Mouse (Mus musculus) heart, embryonic 11.5 days (tissue): ENCODE measurements around the gene Gm3250. TPM values are rescaled to one million over a fixed set of nuclear protein-coding genes. Genes with fewer than 3 reads are reported as not detected.
"Not testable (repeated sequence)": the region's sequence is repeated elsewhere in the genome, so short reads cannot be mapped to it uniquely, and the experiment has no call there.

ENCODE experiments used
- ATAC-seq: fragments of 200-750 bp; cut with Nextera tagmentation; replicated peaks from 2 replicates; pipeline ENCODE4 v1.8.0; 2017; ENCODE audit warnings: moderate library complexity; ENCODE audit not compliant: insufficient number of reproducible peaks, low FRiP score, low TSS enrichment
- H3K27ac ChIP-seq: fragments of 300-500 bp; sonication (generic); 2 replicates; pipeline ENCODE4 v1.5.1; 2014; ENCODE audit warnings: mild to moderate bottlenecking, low read depth, low read length
- H3K27me3 ChIP-seq: fragments of 300-500 bp; sonication (generic); 2 replicates; pipeline ENCODE4 v1.6.1; 2014; ENCODE audit warnings: mild to moderate bottlenecking, low read length, mixed read lengths; ENCODE audit not compliant: control insufficient read depth, insufficient read depth
- H3K36me3 ChIP-seq: fragments of 300-500 bp; sonication (generic); 2 replicates; pipeline ENCODE4 v1.6.1; 2014; ENCODE audit warnings: mild to moderate bottlenecking, low read length, moderate library complexity, mixed read lengths; ENCODE audit not compliant: control insufficient read depth, insufficient read depth
- H3K4me1 ChIP-seq: fragments of 300-500 bp; sonication (generic); 2 replicates; pipeline ENCODE4 v1.6.1; 2014; ENCODE audit warnings: low read length; ENCODE audit not compliant: control insufficient read depth, insufficient read depth
- H3K4me2 ChIP-seq: fragments of 300-500 bp; sonication (generic); 2 replicates; pipeline ENCODE4 v1.6.1; 2014; ENCODE audit warnings: mild to moderate bottlenecking, moderate library complexity
- H3K4me3 ChIP-seq: fragments of 300-500 bp; sonication (generic); 2 replicates; pipeline ENCODE4 v1.5.1; 2014; ENCODE audit warnings: low read depth, low read length
- H3K9ac ChIP-seq: fragments of 300-500 bp; sonication (generic); 2 replicates; pipeline ENCODE4 v1.6.1; 2014; ENCODE audit warnings: mild to moderate bottlenecking, low read depth, low read length, moderate library complexity
- H3K9me3 ChIP-seq: fragments of 300-500 bp; sonication (generic); replicated peaks from 2 replicates; pipeline ENCODE4 v1.6.1; 2016; ENCODE audit warnings: low read length; ENCODE audit not compliant: control insufficient read depth
- WGBS: fragments of 180-500 bp; shearing (Covaris S2); extraction: QIAGEN DNeasy Blood & Tissue Kit; methylation state at CpG from one replicate; pipeline ENCODE4 v1.1.7; 2014; ENCODE audit not compliant: insufficient replicate concordance; 5-methylcytosine and 5-hydroxymethylcytosine counted together
- polyA plus RNA-seq: library from polyadenylated mRNA; unstranded; fragments of >200 nt; fragmentation: Nextera tagmentation; extraction: Ambion mirVana; gene quantifications from 2 replicates; pipeline ENCODE4 v1.2.1, GENCODE M21; 2014

Gm3250 gene
- polyA plus RNA-seq, 1 experiment from 2014 or later, result not detected

DNA sequence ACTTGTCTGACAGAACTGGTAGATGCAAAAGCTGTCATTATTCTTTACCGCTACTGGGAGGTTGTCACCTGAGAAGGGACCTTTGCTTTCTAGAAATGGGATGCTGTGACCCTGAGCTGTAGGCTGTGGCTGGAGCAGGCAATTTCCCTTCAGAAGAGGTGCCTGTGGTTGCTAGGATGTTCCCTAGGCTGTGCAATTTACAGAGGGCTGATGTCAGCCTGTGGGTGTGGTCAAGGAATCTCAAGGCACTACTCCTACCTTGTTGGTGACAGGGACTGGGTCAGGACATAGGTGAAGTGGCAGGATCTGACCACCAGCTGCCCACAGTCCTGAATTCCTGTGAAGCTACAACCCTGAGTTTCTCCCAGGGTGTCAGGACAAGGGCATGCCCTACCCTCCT is 12.6 kb downstream of the Gm3250 start:
- no peaks in the 10 kb centered on the region for H3K4me1 ChIP-seq
- no peak overlapping the region for H3K4me2 ChIP-seq
- no peak overlapping the region for H3K27ac ChIP-seq
- no peaks in the 10 kb centered on the region for H3K27me3 ChIP-seq
- WGBS, result 68% methylated on average over 1 of the region's 1 CpGs
- no peaks in the 10 kb centered on the region for H3K36me3 ChIP-seq
- ATAC-seq, result no peak
- no peak overlapping the region for H3K4me3 ChIP-seq
- no peaks in the 10 kb centered on the region for H3K9me3 ChIP-seq
- H3K9ac ChIP-seq, result no peak overlapping the region

DNA sequence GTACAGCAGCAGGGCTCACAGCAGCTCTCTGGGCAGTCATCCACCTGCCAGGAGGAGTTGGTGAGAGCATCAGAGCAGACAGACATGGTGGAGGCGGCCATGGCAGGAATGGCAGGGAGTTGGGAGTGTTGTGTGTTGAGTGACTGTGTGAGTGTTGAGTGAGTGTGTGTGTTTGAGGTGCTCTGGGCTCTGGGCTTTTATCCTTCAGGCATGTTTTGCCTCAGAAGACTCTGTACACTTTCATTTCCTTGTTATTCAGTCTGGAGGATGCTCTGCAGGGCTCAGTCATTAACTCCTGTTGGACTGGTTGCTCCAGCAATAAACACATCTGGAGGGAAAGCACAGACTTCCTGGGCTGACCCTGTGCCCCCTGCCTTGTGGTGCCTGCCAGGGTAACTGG is 22.8 kb downstream of the Gm3250 start, which contains the start of gene Gm3233:
TSS of gene Gm3233 (minus strand) at position 101 of the 400 bp plus-strand sequence.
- H3K36me3 ChIP-seq, H3K4me1 ChIP-seq, H3K27me3 ChIP-seq, H3K4me3 ChIP-seq, H3K4me2 ChIP-seq, H3K9ac ChIP-seq, H3K9me3 ChIP-seq, ATAC-seq, H3K27ac ChIP-seq: not testable (repeated sequence)
- WGBS, result no CpG with 5 or more reads among the region's 1 CpGs

DNA sequence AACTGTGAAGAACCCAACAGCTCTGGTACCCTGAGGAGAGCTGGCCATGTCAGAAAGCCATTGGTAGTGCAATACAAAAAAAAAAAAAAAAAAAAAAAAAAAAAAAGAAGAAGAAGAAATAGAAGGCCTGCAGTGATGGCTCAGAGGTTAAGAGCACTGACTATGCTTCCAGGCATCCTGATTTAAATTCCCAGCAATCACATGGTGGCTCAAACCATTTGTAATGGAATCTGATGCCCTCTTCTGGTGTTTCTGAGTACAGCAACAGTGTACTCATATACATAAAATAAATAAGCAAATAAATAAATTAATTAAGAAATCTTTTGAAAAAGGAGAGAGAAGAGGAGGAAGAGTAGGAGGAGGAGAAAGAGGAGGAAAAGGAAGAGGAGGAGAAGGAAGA is 28.9 kb downstream of the Gm3250 start:
- Histone ChIP-seq H3K27me3 (no peaks in the 10 kb centered on the region), H3K9me3 (no peaks in the 10 kb centered on the region), H3K4me3 (no peak overlapping the region), H3K4me2 (no peak overlapping the region), H3K4me1 (no peaks in the 10 kb centered on the region), H3K9ac (no peak overlapping the region), H3K36me3 (no peaks in the 10 kb centered on the region), H3K27ac (no peak overlapping the region)
- ATAC-seq, result no peak

DNA sequence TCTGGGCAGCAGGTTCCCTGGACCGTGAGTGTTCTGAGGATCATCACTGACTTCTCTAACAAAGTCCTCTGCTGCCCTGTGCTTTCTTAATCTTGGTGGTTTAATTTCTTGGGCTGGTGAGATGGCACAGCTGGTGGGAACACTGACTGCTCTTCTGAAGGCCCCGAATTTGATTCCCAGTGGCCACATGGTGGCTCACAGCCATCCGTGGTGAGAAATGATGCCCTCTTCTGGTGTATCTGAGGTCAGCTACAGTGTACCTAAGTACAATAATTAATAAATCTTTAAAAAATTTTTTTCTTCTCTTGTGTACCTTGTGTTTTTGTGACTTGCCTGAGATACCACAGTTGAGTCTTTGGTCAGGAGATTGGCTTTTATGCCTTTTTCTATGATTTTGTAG is 30.0 kb downstream of the Gm3250 start:
- not testable (repeated sequence) for H3K27me3 ChIP-seq, H3K4me3 ChIP-seq, H3K36me3 ChIP-seq, H3K4me2 ChIP-seq, H3K27ac ChIP-seq, H3K9me3 ChIP-seq, H3K4me1 ChIP-seq, H3K9ac ChIP-seq, ATAC-seq
- 47% methylated on average over 3 of the region's 3 CpGs for WGBS

- not testable (repeated sequence) for H3K27me3 ChIP-seq, H3K4me2 ChIP-seq, H3K4me1 ChIP-seq, H3K36me3 ChIP-seq, H3K4me3 ChIP-seq, H3K9ac ChIP-seq, ATAC-seq, H3K9me3 ChIP-seq, H3K27ac ChIP-seq
- 46% methylated on average over 1 of the region's 1 CpGs for WGBS
Observed at GRCm38 (mm10) chr10:77751254-77751653, 31.1 kb downstream of the Gm3250 start, which contains the start of gene Gm9736. TSS of gene Gm9736 (minus strand) at chr10:77751354.

DNA sequence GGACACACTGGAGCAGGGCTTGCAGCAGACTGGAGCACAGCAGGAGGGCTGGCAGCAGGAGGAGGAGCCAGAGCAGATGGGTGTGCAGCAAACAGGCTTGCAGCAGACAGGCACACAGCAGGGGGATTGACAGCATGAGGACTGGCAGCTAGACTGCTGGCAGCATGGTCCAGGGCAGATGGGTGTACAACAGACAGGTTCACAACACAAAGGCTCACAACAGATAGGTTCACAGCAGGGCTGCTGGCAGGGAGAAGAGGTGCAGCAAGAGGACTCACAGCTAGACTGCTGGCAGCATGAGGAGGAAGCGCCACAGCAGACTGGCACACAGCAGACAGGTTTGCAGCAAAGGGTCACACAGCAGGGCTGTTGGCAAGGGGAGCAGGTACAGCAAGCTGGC is 31.7 kb downstream of the Gm3250 start:
- not testable (repeated sequence) for H3K9ac ChIP-seq

DNA sequence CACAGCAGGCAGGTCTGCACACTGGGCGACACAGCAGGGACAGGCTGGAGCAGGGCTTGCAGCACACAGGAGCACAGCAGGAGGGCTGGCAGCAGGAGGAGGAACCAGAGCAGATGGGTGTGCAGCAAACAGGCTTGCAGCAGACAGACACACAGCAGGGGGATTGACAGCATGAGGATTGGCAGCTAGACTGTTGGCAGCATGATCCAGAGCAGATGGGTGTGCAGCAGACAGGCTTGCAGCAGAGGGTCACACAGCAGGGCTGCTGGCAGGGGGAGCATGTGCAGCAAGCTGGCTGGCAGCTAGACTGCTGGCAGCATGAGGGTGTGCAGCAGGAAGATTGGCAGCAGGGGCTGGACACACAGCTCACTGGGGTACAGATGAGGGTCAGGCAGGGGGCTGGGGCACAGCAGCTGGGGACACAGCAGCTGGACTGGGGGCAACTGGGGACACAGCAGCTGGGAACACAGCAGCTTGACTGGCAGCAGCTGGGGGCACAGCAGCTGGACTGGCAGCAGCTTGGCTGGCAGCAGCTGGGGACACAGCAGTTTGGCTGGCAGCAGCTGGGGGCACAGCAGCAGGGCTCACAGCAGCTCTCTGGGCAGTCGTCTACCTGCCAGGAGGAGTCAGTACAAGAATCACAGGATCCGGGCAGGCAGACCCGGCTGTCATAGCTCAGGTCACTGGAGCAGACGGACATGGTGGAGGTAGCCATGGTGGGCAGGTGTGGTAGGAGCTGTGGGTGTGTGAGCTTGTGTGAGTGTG is 40.2 kb downstream of the Gm3250 start, which contains the start of gene Gm18596:
TSS of gene Gm18596 (minus strand) at position 715 of the 765 bp plus-strand sequence.
- H3K27ac ChIP-seq, H3K4me1 ChIP-seq, H3K27me3 ChIP-seq, ATAC-seq, H3K36me3 ChIP-seq, H3K9me3 ChIP-seq, H3K4me3 ChIP-seq, H3K4me2 ChIP-seq, H3K9ac ChIP-seq: not testable (repeated sequence)
- WGBS, result 50% methylated on average over 4 of the region's 5 CpGs

More for the DNA sequence above, 31.7 kb downstream of the Gm3250 start:
- H3K4me3 ChIP-seq, H3K4me1 ChIP-seq, H3K36me3 ChIP-seq, H3K27ac ChIP-seq, H3K9me3 ChIP-seq, ATAC-seq, H3K4me2 ChIP-seq, H3K27me3 ChIP-seq: not testable (repeated sequence)
- 65% methylated on average over 1 of the region's 1 CpGs for WGBS

DNA sequence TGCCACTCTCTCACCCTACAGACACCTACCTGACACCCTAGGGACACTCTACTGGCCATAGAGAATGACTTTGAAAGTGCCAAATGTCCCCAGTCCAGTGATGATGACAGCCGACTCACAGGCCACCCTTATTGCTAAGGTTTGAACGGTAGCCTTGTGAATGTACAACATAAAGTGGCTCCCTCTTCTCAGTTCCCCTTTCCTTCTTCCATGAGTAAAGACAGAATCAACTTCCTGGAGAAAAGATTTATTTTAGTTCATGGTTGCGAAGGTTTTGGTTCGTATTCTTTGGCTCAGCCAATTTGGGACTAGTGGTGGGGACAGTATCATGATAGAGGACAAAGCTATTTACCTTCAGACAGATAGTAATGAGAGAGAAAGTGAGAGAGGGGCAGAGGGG is 43.4 kb downstream of the Gm3250 start:
- H3K27ac ChIP-seq, result no peak overlapping the region
- H3K4me1 ChIP-seq, result no peaks in the 10 kb centered on the region
- no peaks in the 10 kb centered on the region for H3K27me3 ChIP-seq
- no peak overlapping the region for H3K4me3 ChIP-seq
- WGBS, result 78% methylated on average over 4 of the region's 4 CpGs
- H3K4me2 ChIP-seq, result no peak overlapping the region
- peaks cover 3% of the 10 kb centered on the region; the same call in 1 of the 2 replicates for H3K9me3 ChIP-seq
- no peaks in the 10 kb centered on the region for H3K36me3 ChIP-seq
- no peak for ATAC-seq
- H3K9ac ChIP-seq, result no peak overlapping the region

DNA sequence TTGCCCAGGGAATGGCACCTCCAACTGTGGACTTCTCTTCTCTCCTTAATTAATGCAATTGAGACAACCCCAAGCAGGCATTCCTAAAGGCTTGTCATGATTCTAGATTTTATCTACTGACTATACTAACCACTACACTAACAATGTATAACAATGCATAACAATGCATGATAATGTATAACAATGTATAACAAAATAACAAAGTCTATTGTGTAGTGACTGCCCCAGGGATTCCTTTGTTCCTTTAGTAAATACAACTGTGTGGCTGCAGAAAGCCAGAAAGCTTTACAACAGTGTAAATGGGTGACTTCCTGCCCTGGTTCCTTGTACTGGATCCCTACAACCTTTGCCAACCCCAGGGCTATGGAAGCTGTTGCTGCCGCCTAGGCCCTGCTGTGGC is 46.4 kb downstream of the Gm3250 start:
- Histone ChIP-seq H3K36me3 (no peaks in the 10 kb centered on the region), H3K4me1 (no peaks in the 10 kb centered on the region), H3K9me3 (peaks cover 3% of the 10 kb centered on the region; the same call in 1 of the 2 replicates), H3K9ac (no peak overlapping the region), H3K27me3 (no peaks in the 10 kb centered on the region), H3K27ac (no peak overlapping the region), H3K4me2 (no peak overlapping the region), H3K4me3 (no peak overlapping the region)
- ATAC-seq, result no peak
- 94% methylated on average over 1 of the region's 1 CpGs for WGBS
